Mouse (Mus musculus) thymus, postnatal 10 days (tissue): ENCODE results near the gene Ltn1.
A peak's percentile ranks its signal among the peaks of the same experiment; 100 is the strongest.

Experiments used
- DNase-seq, 2 experiments: peaks; one replicate each; pipeline ENCODE4 v3.0.0; 2021; ENCODE audit warnings: low spot score in 2 of 2

Gene Ltn1

DNA sequence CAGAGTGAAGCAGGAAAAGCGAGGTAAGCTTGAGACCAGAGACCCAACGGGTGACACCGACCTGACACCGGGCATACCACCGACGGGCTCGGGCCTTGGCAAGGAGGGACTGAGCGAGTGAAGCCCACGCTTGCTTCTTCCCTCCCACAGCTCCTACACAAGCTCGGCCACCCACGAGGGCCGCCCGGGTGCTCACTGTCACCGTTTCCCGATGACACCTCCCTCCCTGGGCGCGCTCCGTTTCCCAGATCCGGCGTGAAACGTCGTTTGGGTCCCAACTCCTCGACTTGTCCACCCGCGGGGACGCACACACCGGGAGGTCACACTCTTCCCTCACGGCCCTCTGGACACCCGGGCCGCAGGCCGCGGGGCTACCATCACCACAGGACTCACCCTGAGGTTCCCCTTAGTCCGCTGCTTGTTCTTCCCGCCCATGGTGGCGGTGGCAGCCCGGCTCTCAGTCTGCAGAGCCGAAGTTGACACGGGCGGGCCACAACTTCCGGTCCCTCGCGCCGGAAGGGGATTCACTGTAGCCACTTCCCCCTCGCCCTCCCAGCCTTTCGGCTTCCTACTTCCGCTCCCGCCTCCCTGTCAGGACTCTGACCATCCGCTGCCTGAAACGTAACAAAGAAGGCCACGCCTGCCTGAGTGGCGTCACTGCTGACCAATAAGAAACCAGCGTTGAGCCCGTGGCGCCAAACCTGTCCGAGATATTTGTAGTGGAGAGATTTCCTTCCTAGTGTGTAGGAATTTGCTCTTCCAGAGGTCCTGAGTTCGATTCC lies at the start of gene Ltn1:
Gene Ltn1 (minus strand): TSS at position 580 of the 782 bp plus-strand sequence.
- peak; percentile 94 to 97 for DNase-seq

DNA sequence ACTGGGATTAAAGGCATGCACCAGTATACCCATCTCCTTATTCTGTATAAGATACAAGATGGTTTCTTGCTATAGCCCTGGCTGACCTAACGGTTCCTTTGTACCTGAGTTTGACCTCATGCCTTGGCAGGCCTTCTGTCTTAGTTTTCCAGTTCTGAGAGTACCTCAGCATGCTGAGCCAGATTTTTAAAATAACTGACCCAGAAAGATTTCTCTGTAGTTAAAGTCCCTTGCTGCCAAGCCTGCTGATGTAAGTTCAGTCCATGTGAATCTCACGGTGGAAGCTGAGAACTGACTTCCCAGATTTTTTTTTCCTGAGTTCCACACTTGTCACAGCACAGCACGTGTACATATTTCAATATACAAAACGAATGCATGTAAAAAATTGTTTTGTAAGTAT lies 38.2 kb upstream of the Ltn1 start:
- DNase-seq, result no peak

DNA sequence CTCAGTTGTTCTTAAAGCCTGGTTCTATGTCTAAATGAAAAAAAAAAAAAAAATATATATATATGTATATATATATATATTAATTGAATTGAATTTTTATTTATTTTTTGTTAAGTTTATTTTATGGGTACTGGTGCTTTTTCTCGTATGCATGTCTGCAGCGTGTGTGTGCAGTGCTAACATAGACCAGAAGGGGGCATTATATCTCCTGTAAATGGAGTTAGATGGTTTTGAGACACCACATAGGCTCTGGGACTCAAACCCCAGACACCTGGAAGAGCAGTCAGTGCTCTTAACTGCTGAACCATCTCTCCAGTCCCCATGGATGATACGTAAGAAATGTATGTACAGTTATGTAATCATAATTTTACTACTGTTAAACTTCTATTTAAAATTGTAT lies 26.3 kb upstream of the Ltn1 start:
- no peak for DNase-seq

DNA sequence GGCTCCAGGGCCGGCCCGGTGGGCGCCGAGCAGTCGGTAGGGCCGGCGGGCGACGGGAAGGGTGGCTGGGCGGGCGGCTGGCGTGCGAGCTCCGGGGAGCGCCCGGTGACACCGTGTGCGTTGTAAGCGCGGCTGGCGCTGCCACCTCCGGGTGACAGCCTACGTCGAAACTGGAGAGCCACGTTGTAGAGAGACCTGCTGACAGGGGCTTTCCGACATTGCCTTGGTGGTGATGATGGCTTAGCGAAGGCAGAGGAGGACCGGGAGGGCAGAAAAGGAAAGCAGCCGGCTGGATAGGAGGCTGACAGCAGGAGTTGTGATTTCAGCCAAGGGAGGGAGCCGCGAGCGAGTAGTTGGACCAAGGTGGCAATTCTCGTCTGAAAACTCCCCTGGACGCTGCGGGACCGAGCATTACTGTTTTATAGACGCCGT lies 22.8 kb upstream of the Ltn1 start:
- peak in 1 of 2 experiments; percentile 18 for DNase-seq

DNA sequence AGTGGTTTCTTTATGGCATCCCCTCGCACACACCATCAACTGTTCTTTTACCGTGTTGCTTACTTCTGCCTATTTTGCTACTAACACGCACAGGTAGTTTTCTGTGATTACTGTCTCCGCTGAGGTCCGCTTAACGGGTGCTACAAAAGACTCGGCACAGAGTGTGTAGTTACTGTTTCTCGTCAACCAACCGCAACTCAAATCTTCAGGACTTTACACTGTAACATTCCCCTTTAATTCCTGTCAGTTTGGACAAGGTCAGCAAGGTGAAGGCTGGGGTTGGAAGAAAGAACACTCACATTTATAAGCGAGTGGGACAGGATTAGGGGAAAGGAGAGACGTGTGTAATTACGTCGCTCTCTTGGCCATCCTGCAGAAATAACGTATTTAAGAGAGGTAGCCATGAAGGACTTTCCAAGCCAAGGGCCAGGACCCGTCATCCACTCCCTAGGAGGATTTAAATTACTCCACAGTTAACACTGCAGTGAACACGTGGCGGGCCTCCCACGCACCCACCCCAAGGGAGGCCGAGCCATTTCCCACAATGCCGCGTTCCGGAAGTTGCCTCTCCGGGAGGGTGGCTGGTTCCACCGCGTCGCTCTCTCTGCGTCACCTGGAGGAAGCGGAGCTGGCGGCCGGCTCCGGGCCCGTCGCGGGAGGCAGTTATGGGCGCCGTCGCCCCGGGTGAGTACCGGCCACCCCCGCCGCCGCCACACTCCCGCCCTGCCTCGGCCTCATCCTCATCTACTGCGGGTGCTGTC lies 22.2 kb upstream of the Ltn1 start, which contains the start of gene Usp16:
Gene Usp16 (plus strand): TSS at position 285 of the 761 bp plus-strand sequence.
- peak; percentile 85 to 91 for DNase-seq

DNA sequence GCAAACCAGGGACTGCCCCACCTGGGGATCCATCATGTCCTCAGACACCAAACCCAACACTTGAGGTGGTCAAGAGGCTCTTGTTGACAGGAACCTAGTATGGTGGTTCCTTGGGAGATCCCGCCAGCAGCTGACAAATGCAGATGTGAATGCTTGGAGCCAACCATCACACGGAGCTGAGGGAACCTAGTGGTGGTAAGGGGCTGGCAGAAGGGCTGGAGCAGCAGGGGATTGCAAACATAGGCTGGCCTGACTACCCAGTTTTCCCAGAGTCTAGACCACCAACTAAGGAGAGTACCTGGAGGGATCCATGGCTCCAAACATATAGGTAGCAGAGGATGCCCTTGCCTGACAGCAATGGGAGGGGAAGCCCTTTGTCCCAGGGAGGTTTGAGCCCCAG lies 20.8 kb upstream of the Ltn1 start:
- no peak for DNase-seq

DNA sequence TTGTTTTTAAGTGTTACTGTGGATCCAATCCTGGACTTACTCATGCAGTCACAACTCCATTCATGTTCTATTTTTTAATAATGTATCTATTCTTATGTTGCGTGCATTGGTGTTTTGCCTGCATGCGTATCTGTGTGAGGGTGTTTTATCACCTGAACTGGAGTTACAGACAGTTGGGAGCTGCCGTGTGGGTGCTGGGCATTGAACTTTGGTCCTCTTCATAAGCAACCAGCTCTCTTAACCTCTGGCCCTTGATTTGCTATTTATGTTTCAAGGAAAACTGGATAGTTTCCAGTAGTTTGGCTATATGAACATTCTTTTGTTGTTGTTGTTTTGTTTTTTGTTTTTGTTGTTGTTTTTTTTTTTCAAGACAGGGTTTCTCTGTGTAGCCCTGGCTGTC lies 13.1 kb upstream of the Ltn1 start:
- no peak for DNase-seq

DNA sequence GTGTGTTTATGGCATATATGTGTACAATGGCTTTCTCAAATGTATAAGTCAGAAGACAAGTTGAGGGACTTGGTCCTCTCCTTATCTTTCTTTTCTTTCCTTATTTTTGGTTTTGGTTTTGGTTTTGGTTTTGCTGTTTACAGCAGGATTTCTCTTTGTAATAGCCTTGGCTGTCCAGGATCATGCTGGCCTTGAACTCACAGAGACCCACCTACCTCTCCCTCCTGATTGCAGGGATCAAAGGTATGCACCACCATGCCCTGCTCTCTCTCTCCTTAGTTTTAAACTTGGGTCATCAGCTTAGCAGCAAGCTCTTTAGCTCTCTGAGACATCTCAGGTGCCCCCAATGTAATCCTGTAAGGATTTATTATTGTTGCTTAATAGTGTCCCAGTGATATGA lies 12.7 kb upstream of the Ltn1 start:
- no peak for DNase-seq

DNA sequence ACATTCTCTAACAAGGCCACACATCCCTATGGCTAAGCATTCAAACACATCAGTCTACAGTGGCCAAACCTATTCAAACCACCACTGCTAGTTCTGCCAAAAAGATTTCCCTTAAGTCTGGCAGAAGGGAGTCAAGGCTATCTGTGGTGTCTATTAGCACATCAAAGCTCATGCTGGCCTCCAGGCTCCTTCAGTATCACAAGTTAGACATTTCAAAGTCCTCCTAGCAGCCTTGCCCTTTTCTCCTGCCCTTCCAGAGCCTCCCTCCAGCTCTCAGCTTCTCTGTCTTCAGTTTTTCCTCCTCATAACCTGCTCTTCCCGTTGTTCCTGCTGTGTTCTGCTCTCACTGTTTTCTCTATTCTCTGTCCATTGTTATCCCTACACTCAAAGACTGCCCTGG lies 11.7 kb upstream of the Ltn1 start:
- no peak for DNase-seq

DNA sequence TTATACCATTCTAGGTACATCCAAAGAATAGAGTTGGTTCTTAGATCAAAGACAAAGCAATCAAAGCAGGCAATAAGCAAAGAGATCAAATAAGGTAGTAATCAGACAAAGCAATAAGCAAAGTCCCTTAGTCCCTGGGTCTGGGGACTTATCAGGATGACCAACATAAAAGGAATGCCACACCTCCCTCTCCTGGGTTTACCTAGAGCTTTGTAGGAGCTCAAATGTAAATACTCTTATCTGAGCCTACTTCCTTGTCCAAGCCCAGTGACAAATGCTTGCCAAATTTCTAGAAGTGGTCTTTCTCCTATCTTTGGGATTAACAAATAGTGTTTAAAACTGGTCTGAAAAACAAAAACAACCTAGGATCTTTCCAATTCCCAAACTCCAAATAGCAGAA lies 10.8 kb upstream of the Ltn1 start:
- no peak for DNase-seq

DNA sequence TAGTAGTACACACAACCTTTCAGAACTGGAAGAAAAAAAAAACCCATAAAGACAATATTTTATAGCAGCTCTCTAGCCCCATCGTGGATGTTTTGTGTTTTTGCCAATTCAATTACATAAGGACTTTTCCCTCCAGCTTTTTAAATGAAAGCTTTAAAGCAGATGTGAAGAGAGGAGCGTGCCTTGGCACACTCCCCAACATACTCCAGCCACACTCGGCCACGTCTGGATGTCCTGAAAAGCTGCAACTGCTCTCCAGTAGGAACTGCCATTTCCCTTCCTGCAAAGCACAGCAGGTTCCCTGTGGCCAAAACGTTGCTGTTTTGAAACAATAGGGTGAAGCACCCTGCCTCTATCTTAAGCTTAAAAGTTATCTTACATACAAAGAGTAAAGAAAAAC lies 9.9 kb upstream of the Ltn1 start:
- DNase-seq, result no peak

DNA sequence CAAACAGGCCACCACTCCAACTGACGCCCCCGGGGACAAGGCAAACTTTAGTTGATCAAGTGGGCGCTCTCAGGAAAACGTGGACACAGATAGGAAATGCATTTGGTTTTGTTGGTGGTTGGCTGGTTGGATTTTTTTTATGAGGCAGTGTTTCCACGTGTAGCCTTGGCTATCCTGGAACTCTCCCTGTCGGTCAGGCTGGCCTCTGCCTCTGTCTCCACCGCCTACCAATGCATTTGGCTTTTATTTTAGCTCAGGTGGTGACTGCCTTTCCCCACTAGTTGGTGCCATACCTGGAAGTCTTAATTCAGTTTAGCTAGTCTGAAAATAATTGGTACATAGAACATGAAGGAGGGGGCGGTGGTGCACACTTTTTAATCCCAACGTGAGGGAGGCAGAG lies 8.7 kb upstream of the Ltn1 start:
- DNase-seq, result peak in 1 of 2 experiments; percentile 29

DNA sequence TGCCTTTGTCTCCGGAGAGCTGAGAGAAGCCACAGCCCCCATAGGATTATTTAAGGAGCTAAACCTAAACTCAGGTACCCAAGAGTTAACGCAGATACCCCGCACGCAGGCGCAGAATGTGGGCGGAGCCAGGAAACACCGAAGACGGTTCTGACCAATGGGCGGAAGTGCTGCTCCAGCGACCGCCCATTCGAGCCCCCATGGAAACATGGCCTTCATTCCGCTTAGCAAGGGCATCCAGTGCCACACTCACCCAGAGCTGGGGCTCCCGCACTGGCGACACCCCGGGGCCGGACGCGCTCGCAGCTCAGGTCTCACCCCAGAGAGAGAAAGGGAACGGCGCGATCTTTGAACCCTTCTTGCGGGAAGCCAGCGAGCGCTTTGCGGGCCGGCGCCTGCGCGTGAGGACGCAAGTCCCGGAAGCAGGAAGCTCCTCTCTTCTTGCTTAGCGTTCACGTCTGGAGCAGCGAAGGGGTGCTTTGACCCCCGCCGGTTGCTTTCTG lies 7.8 kb upstream of the Ltn1 start, which contains the start of gene Rwdd2b:
Gene Rwdd2b (minus strand): TSS at position 390 of the 503 bp plus-strand sequence.
- DNase-seq, result peak; percentile 89 to 92

DNA sequence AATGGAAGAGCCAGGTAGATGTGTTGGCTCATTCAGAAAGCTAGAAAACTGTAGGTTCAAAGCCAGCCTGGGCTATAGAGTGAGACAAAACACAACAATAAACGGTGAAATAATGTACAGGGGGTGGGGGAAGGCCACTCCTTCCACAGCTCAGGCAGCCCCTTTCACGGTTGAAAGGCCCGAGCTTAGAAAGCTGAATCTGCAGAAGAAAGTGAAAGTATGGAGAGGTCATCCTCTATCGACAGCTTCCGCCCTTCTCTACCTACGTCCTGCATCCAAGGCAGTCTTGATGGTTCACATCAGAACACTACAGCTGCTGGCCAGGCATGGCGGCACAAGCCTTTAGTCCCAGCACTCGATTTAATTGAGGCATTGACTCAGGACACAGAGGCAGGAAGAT lies 6.3 kb upstream of the Ltn1 start:
- DNase-seq, result no peak

DNA sequence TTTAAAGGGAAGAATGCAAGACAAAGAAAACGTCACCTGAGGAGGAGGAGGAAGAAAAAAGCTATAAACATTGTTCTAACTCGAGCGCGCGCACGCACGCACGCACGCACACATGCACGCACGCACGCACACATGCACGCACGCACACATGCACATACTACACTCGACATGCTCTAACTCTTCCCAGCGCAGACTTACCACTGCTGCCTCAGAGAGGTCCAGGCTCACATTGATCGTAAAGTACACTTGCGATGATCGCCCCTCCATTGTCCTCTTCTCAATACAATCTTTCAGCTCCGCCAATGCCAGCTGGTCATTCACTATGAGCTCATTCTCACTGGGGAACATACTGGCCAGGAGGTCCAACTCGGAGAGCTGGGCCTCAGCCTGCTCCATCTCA lies 4.7 kb upstream of the Ltn1 start:
- DNase-seq, result no peak

DNA sequence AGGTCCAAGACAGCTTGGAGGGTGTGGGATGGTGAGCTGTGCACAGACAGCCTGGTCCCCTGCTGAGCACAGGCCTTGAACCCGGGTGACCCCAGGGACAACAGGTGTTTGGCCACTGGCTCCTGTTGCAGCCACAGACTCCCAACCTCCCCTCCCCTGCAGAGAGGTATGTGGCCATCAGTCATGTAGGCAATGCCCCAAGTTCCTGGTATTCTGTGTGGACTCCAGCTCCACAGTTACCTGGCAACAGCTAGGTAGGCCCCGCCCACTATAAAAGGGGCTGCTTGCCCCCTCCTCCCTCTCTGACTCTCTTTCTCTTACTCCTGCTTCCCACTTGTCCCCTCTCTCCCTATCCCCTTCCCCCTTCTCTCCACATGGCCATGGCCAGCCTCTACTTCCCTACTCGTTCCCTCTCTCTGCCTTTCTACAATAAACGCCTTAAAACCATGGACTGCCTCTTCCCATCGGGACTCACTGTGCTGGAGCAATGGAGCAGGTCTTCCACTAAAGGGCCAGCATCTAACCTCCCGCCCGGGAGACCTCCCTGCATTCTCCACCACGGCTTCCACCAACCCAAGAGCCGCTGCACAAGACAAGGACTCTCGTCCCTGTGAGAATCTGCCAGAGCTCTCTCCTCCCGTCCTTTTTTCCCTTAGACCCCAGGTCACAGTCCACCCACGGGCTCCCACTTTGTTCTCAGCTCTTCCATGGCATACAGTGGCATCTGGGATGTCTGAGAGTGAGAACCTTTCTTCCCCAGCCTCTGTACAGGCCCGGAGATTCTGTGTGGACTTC lies 3.2 kb upstream of the Ltn1 start:
- no peak for DNase-seq

DNA sequence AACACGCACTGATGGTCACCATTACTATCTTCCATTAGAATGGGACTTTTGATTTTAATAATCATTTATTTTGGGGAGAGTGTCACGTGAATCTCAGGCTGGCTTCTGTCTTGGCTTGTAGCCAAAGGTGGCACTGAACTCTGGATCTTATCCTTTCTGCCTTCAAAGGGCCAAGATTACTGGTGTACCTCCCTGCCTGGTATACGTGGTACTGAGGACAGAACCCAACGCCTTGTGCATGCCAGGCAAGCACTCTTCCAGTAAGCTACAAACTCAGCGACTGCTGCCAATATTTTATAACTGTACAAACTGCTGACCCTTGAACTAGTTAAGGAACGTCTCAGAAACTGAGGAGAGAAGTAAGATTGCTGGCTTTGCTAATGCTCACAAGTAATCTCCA lies 2.5 kb upstream of the Ltn1 start:
- no peak for DNase-seq

DNA sequence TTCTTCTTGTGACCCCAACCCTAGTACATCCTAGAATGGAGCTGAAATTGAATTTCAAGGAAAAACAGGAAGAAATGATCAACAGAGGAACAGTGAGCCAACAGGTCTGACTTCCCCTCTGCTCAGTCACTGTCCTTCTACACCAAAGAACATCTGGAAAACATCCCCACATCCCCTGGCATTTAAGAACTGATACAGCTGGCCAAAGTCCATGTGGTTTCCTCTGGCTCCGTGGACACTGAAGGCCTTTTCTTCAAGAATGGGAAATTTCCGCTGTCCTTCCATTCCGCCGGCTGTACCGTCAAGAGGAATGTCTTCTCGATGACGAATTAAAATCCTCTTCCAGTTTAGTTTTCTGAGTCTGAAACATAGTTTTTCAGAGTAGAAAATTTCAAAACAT lies 1.9 kb upstream of the Ltn1 start:
- DNase-seq, result no peak

DNA sequence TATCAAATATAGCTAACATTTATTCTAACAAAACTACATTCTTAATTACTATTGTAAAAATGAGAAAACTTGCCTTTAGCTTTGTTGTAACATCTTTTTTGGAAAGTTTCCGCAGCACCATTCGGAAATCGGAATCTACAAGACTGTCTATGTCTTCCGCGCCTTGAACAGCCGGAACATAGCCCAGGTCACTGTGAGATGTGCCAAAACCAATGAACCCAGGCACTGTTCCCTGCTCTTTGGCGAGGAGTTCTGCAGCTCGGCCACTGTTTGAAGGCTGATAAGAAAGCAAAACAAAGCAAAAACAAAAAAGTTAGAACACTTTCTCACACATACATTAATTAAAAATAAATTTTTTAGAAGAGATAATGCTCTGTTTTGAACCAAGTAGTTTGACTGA lies 4.9 kb downstream of the Ltn1 start:
- DNase-seq, result no peak

DNA sequence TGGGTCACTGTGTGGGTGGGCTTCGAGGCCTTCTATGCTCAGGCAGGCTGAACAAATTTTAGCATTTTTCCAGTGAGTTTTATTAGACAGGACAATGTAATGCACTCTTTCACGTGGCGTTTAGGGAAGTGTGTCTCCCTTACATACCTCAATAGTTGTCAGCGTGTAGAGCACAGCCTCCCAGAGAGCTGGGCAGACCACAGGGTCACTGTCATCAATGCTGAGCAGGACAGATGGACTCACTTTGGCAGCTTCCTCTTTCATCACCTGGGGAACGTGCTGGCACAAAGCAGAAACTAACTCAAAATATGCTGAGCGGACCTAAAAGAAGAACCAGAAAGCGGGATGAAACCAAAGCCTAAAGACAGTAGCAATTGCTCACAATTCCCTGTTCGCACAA lies 11.8 kb downstream of the Ltn1 start:
- DNase-seq, result no peak

DNA sequence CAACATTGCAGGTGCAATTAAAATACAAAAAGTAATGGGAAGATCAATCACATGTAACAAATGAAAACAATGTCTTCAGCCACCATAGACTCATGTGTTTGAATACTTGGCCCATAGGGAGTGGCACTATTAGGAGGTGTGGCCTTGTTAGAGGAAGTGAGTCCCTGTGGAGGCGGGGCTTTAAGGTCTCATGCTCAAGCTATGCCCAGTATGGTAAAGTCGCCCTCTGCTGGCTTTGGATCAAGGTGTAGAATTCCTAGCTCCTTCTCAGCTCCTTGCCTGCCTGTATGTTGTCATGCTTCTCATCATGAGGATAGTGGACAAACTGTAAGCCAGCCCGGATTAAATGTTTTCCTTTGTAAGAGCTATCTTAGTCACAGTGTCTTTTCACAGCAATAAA lies 27.4 kb downstream of the Ltn1 start:
- no peak for DNase-seq
